Mouse (Mus musculus): Measurements from ENCODE around the gene Rmi2.

Rmi2 gene

DNA sequence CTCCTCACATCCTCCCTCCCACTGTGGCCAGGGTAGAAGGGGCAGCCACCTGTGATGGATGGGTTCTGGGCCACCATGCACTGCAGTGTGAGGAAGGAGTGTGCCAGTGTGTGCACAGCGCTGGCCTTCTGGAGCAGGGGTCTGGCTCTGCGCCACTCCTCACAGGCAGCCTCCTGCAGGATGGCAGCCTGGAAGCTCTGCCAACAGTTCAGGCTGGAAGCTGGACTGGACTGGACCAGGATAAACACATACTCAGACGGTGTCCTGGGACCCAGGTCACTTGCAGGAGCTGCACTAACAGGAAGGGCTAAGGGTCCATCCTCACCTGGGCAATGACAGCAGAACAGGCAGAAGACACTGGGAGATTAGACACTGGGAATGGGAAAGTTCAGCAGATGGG lies 98.5 kb downstream of the Rmi2 start:
- no peak for DNase-seq

GRCm38 (mm10) chr16:10934047-10934446 lies 99.2 kb downstream of the Rmi2 start:
- DNase-seq, result no peak

DNA sequence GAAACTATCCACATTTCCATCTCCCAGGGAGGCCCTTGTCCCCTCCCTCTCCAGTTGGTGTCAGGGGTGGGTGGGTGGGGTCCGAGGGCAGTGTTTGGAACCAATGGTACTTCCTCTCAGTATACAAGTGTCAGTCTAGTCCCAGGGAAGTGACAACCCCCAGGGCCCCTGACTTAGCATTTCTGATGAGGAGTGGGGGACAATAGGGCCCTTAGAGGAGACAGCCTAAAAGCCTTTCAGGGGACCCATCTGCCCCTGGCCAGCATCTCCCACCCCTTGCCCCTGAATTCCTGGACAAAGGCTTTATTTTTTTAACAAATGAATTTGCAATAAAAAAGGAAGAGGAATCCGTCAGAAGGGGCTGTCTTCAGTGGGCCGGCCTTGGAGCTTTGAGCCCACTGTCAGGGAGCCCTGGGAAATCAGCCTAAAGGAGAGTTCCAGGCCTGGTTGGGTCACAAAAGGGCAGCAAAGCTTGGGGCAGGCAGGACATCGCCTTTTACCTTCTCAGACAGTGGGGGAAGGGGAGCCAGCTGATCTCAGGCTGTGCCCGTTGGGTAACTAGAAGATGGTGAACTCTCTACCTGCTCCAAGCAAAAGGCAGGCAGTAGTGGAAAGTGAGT lies 102.0 kb downstream of the Rmi2 start:
- no peak for DNase-seq

GRCm38 (mm10) chr16:10937497-10937896 lies 102.6 kb downstream of the Rmi2 start:
- no peak for DNase-seq

- DNase-seq, result no peak
These were observed 105.1 kb downstream of the Rmi2 start for GRCm38 (mm10) chr16:10939932-10940331.

DNA sequence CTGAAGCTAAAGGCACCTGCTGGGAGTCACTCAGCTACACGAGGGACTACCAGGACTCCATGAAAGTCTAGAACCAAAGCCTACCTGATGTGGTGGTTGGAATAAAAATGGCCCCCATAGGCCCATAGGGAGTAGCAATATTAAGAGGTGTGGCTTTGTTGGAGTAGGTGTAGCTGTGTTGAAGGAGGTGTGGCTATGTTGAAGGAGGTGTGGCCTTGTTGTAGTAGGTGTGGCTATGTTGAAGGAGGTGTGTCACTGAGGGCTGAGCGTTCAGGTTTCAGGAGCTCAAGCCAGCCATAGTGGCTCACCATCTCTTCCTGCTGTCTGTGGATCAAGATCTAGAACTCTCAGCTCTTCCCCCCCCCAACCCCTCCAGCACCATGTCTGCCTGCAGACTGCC lies 105.8 kb downstream of the Rmi2 start:
- no peak for DNase-seq
